Comparison of ENCODE assay signal across 23 mouse cellular contexts in genomic region chr10:34247757-34248156, GRCm38 (mm10). TPM values are rescaled to one million over a fixed set of nuclear protein-coding genes. Genes with fewer than 3 reads are reported as not detected.
DNase-seq lines count a peak whose midpoint lies in the region; ATAC-seq and TF ChIP-seq lines count a peak whose summit lies in the region.
"Had no signal": no experiment of that assay in that cellular context is flagged by ENCODE, and none has a peak within 500 bp of the region (broad histone marks: within the 10 kb centered on the region; RNA-seq: fewer than 3 reads in every experiment).

No protein-coding gene starts in this region.

- H3K9me3 ChIP-seq in heart, postnatal 0 days (replicated peaks; ENCODE audit: control insufficient read depth, low read length), result no peaks in the 10 kb centered on the region
- no peaks in the 10 kb centered on the region for H3K9me3 ChIP-seq in lung, embryonic 14.5 days (ENCODE audit: low read depth, low read length)
- H3K9me3 ChIP-seq: embryonic facial prominence, embryonic 13.5 days; hindbrain, embryonic 13.5 days; kidney, embryonic 15.5 days; megakaryocyte, embryonic 14.5 days; stomach, embryonic 15.5 days had no signal

- ATAC-seq in heart, postnatal 0 days (ENCODE audit: insufficient read depth, low read depth), result no peak
- peak; percentile 25; the same call in 1 of the 2 replicates for ATAC-seq in lung, embryonic 14.5 days (ENCODE audit: insufficient read depth)
- ATAC-seq: inflammation-experienced regulatory T-cells, adult 6 months; liver, postnatal 0 days had no signal

- no peak overlapping the region for H3K4me3 ChIP-seq in heart, postnatal 0 days (ENCODE audit: low read depth, low read length)
- H3K4me3 ChIP-seq in lung, embryonic 14.5 days (ENCODE audit: low read depth, low read length), result no peak overlapping the region
- H3K4me3 ChIP-seq: embryonic facial prominence, embryonic 13.5 days; heart, adult 2 months; hindbrain, embryonic 13.5 days; kidney, embryonic 15.5 days; layer of hippocampus, adult 2 months; megakaryocyte, embryonic 14.5 days; stomach, embryonic 15.5 days had no signal

- no peaks in the 10 kb centered on the region for H3K27me3 ChIP-seq in heart, postnatal 0 days (ENCODE audit: control insufficient read depth, insufficient read depth, low read length)
- no peaks in the 10 kb centered on the region for H3K27me3 ChIP-seq in lung, embryonic 14.5 days (ENCODE audit: insufficient read depth, low read length)
- H3K27me3 ChIP-seq: embryonic facial prominence, embryonic 13.5 days; hindbrain, embryonic 13.5 days; kidney, embryonic 15.5 days; stomach, embryonic 15.5 days had no signal

- H3K36me3 ChIP-seq in heart, postnatal 0 days (replicated peaks; ENCODE audit: control insufficient read depth, insufficient read depth, low read length), result no peaks in the 10 kb centered on the region
- H3K36me3 ChIP-seq in lung, embryonic 14.5 days (ENCODE audit: insufficient read depth), result no peaks in the 10 kb centered on the region
- H3K36me3 ChIP-seq: embryonic facial prominence, embryonic 13.5 days; hindbrain, embryonic 13.5 days; kidney, embryonic 15.5 days; stomach, embryonic 15.5 days had no signal

- peak; percentile 26 for DNase-seq in heart, postnatal 0 days (ENCODE audit: low spot score)
- no peak for DNase-seq in heart, adult 18-20 months
- peak; percentile 89 for DNase-seq in lung, embryonic 14.5 days
- no peak for DNase-seq in lung, adult 18-20 months
- peak; percentile 46 for DNase-seq in ZHBTc4 (ENCODE audit: low read depth, low spot score)
- peak; percentile 35 for DNase-seq in brain, embryonic 14.5 days (ENCODE audit: low read depth)
- no peak for DNase-seq in T-cell, adult 2 months (ENCODE audit: low spot score)
- DNase-seq: adrenal gland, postnatal 10 days; cerebellum, adult 11 months; cerebellum, postnatal 10 days; gastrocnemius, postnatal 10 days; heart, adult 2 months; heart, postnatal 10 days; liver, postnatal 0 days; thymus, adult 18-20 months; thymus, postnatal 4 days had no signal

- H3K27ac ChIP-seq in heart, postnatal 0 days (ENCODE audit: low read depth), result no peak overlapping the region
- H3K27ac ChIP-seq in lung, embryonic 14.5 days (ENCODE audit: low read depth), result peak overlapping the region; percentile 68
- H3K27ac ChIP-seq: embryonic facial prominence, embryonic 13.5 days; heart, adult 2 months; hindbrain, embryonic 13.5 days; kidney, embryonic 15.5 days; layer of hippocampus, adult 2 months; stomach, embryonic 15.5 days had no signal

- H3K4me1 ChIP-seq in heart, postnatal 0 days (ENCODE audit: control insufficient read depth, insufficient read depth), result no peaks in the 10 kb centered on the region
- H3K4me1 ChIP-seq in lung, embryonic 14.5 days (ENCODE audit: insufficient read depth), result peaks cover 13% of the 10 kb centered on the region
- H3K4me1 ChIP-seq: hindbrain, embryonic 13.5 days; stomach, embryonic 15.5 days had no signal

- no peak for TF ChIP-seq EP300 in heart, postnatal 0 days (IDR thresholded peaks at IDR 0.05; ENCODE audit: low read depth)

- H3K9ac ChIP-seq in heart, postnatal 0 days (replicated peaks; ENCODE audit: low read depth, low read length), result no peak overlapping the region
- H3K9ac ChIP-seq in lung, embryonic 14.5 days, result no peak overlapping the region
- H3K9ac ChIP-seq: embryonic facial prominence, embryonic 13.5 days; hindbrain, embryonic 13.5 days; kidney, embryonic 15.5 days; liver, postnatal 0 days; stomach, embryonic 15.5 days had no signal

- 53% methylated on average over 3 of the region's 3 CpGs for WGBS in heart, postnatal 0 days
- 17% methylated on average over 3 of the region's 3 CpGs for whole genome bisulfite sequencing in lung, embryonic 14.5 days

- no peak overlapping the region for H3K4me2 ChIP-seq in heart, postnatal 0 days (ENCODE audit: low read depth, low read length)
- no peak overlapping the region for H3K4me2 ChIP-seq in lung, embryonic 14.5 days
- H3K4me2 ChIP-seq: embryonic facial prominence, embryonic 13.5 days; hindbrain, embryonic 13.5 days; kidney, embryonic 15.5 days; stomach, embryonic 15.5 days had no signal

- no peak for TF ChIP-seq CTCF in heart, postnatal 0 days (IDR thresholded peaks at IDR 0.05; ENCODE audit: low read depth)
- TF ChIP-seq CTCF in lung, embryonic 14.5 days (IDR thresholded peaks at IDR 0.05; ENCODE audit: low read depth), result no peak
- no peak for TF ChIP-seq CTCF in brain, embryonic 14.5 days (IDR thresholded peaks at IDR 0.05; ENCODE audit: borderline replicate concordance, extremely low read depth, insufficient read depth, insufficient read length)

- TF ChIP-seq POLR2A in brain, embryonic 14.5 days (IDR thresholded peaks at IDR 0.05; ENCODE audit: borderline replicate concordance, extremely low read depth, insufficient read depth, insufficient read length, poor library complexity, severe bottlenecking), result no peak

RNA-seq across cellular contexts. Expression of gene Tspyl1, which starts 34.2 kb away (rescaled TPM):
- total RNA-seq in heart, postnatal 0 days (2014; rRNA removed; ENCODE audit: low replicate concordance), result 56.3 and 62.1 TPM in 2 replicates
- 61.2 and 69.1 TPM in 2 replicates for polyA plus RNA-seq in heart, postnatal 0 days (2015; fragmentation: Nextera tagmentation; extraction: Ambion mirVana)
- 10 to 100 TPM; 62.1 to 64.1 TPM for total RNA-seq in heart, adult 18-20 months (2021)
- polyA plus RNA-seq in lung, embryonic 14.5 days (2014; fragmentation: Nextera tagmentation; extraction: Ambion mirVana), result 50.6 and 52.6 TPM in 2 replicates
- polyA plus RNA-seq in brain, embryonic 14.5 days (2012; rRNA removed), result 68.5 and 77.6 TPM in 2 replicates

RNA-seq across cellular contexts. Expression of gene Dse, which starts 40.2 kb away (rescaled TPM):
- total RNA-seq in heart, postnatal 0 days (2014; rRNA removed; ENCODE audit: low replicate concordance), result 19.5 and 36.9 TPM in 2 replicates
- 5.8 and 6.1 TPM in 2 replicates for polyA plus RNA-seq in heart, postnatal 0 days (2015; fragmentation: Nextera tagmentation; extraction: Ambion mirVana)
- 1 to 10 TPM; 4.0 to 4.4 TPM for total RNA-seq in heart, adult 18-20 months (2021)
- polyA plus RNA-seq in lung, embryonic 14.5 days (2014; fragmentation: Nextera tagmentation; extraction: Ambion mirVana), result 40.9 and 41.4 TPM in 2 replicates
- 5.6 and 7.6 TPM in 2 replicates for polyA plus RNA-seq in brain, embryonic 14.5 days (2012; rRNA removed)

RNA-seq across cellular contexts. Expression of gene Tspyl4, which starts 49.5 kb away (rescaled TPM):
- 28.6 and 29.8 TPM in 2 replicates for total RNA-seq in heart, postnatal 0 days (2014; rRNA removed; ENCODE audit: low replicate concordance)
- polyA plus RNA-seq in heart, postnatal 0 days (2015; fragmentation: Nextera tagmentation; extraction: Ambion mirVana), result 14.2 and 15.4 TPM in 2 replicates
- total RNA-seq in heart, adult 18-20 months (2021), result 10 to 100 TPM; 11.0 to 11.1 TPM
- 4.0 and 4.4 TPM in 2 replicates for polyA plus RNA-seq in lung, embryonic 14.5 days (2014; fragmentation: Nextera tagmentation; extraction: Ambion mirVana)
- polyA plus RNA-seq in brain, embryonic 14.5 days (2012; rRNA removed), result 140 and 191 TPM in 2 replicates

Comparison
In these comparisons a context has a peak if more than half of its experiments do, and no peak if none do; other contexts are left out.
1. DNase-seq: peak in heart, postnatal 0 days (single experiment), lung, embryonic 14.5 days (single experiment), ZHBTc4 (single experiment) and brain, embryonic 14.5 days (single experiment); none in heart, adult 18-20 months (0 of 2), lung, adult 18-20 months (0 of 2) and T-cell, adult 2 months (single experiment).